In the genomic region with DNA sequence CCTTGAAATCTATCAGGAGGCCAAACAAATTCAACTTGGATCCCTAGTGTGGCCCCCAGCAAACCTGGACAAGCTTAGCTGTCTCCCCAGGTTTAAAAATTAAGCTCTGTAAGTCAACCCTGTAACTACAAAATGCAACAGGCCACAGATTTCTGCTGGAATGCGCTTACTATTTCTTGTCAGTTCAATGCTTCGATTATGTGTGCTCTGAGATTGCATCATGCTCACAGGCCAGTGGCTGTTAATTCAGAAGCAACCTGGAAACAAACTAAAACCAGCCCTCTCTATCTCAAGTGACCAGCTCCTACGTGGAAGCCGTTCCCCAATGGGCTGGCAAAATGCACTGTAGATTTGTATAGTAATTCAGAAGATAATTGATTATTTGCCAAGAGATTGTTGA, we compare ENCODE assay signal across 25 mouse cellular contexts.
DNase-seq lines count a peak whose midpoint lies in the region; ATAC-seq and TF ChIP-seq lines count a peak whose summit lies in the region.
"Had no signal": no experiment of that assay in that cellular context is flagged by ENCODE, and none has a peak within 500 bp of the region (broad histone marks: within the 10 kb centered on the region; RNA-seq: fewer than 3 reads in every experiment).

No protein-coding gene starts in this region.

- H3K4me2 ChIP-seq in kidney, embryonic 14.5 days (replicated peaks; ENCODE audit: low read depth, low read length), result no peak overlapping the region
- no peak overlapping the region for H3K4me2 ChIP-seq in lung, postnatal 0 days (replicated peaks; ENCODE audit: low read depth, low read length)
- H3K4me2 ChIP-seq: embryonic facial prominence, embryonic 12.5 days; embryonic facial prominence, embryonic 15.5 days; forebrain, embryonic 12.5 days; forebrain, embryonic 15.5 days; heart, embryonic 12.5 days; heart, embryonic 15.5 days; hindbrain, embryonic 13.5 days had no signal

- H3K27me3 ChIP-seq in kidney, adult 2 months (replicated peaks; ENCODE audit: control insufficient read depth, insufficient read depth, low read length), result no peaks in the 10 kb centered on the region
- H3K27me3 ChIP-seq in kidney, embryonic 14.5 days (ENCODE audit: control insufficient read depth, insufficient read depth, low read length), result no peaks in the 10 kb centered on the region
- no peaks in the 10 kb centered on the region for H3K27me3 ChIP-seq in lung, postnatal 0 days (replicated peaks; ENCODE audit: insufficient read depth, low read length)
- H3K27me3 ChIP-seq: embryonic facial prominence, embryonic 12.5 days; embryonic facial prominence, embryonic 15.5 days; forebrain, embryonic 12.5 days; forebrain, embryonic 15.5 days; heart, embryonic 12.5 days; heart, embryonic 15.5 days; hindbrain, embryonic 13.5 days had no signal

- ATAC-seq in kidney, embryonic 14.5 days (ENCODE audit: low FRiP score, low TSS enrichment), result no peak
- no peak for ATAC-seq in lung, postnatal 0 days
- ATAC-seq: forebrain, embryonic 15.5 days had no signal

- 0 out of 2 replicates have a peak, but pooled peaks cover 2% of the 10 kb centered on the region for H3K4me1 ChIP-seq in kidney, adult 2 months (ENCODE audit: control insufficient read depth, insufficient read depth, low read length)
- H3K4me1 ChIP-seq in kidney, embryonic 14.5 days (ENCODE audit: control insufficient read depth, insufficient read depth, low read length), result no peaks in the 10 kb centered on the region
- no peaks in the 10 kb centered on the region for H3K4me1 ChIP-seq in lung, postnatal 0 days (ENCODE audit: insufficient read depth, low read depth, low read length)
- H3K4me1 ChIP-seq: embryonic facial prominence, embryonic 12.5 days; embryonic facial prominence, embryonic 15.5 days; forebrain, embryonic 12.5 days; forebrain, embryonic 15.5 days; hindbrain, embryonic 10.5 days had no signal

- no peak for TF ChIP-seq EP300 in lung, postnatal 0 days (IDR thresholded peaks at IDR 0.05)

- no peaks in the 10 kb centered on the region for H3K9me3 ChIP-seq in kidney, embryonic 14.5 days (ENCODE audit: control insufficient read depth, low read length)
- no peaks in the 10 kb centered on the region for H3K9me3 ChIP-seq in lung, postnatal 0 days (ENCODE audit: low read length)
- H3K9me3 ChIP-seq: embryonic facial prominence, embryonic 12.5 days; embryonic facial prominence, embryonic 15.5 days; forebrain, embryonic 12.5 days; forebrain, embryonic 15.5 days; heart, embryonic 12.5 days; heart, embryonic 15.5 days; hindbrain, embryonic 10.5 days; hindbrain, embryonic 13.5 days had no signal

- H3K36me3 ChIP-seq in kidney, adult 2 months (ENCODE audit: control insufficient read depth, insufficient read depth, low read length), result no peaks in the 10 kb centered on the region
- no peaks in the 10 kb centered on the region for H3K36me3 ChIP-seq in kidney, embryonic 14.5 days (ENCODE audit: control insufficient read depth, insufficient read depth, low read length)
- no peaks in the 10 kb centered on the region for H3K36me3 ChIP-seq in lung, postnatal 0 days (ENCODE audit: insufficient read depth, low read length)
- H3K36me3 ChIP-seq: embryonic facial prominence, embryonic 12.5 days; embryonic facial prominence, embryonic 15.5 days; forebrain, embryonic 12.5 days; forebrain, embryonic 15.5 days; heart, embryonic 12.5 days; heart, embryonic 15.5 days; hindbrain, embryonic 10.5 days; hindbrain, embryonic 13.5 days had no signal

- no peak overlapping the region for H3K4me3 ChIP-seq in kidney, adult 2 months (ENCODE audit: insufficient read depth, low read depth, low read length)
- no peak overlapping the region for H3K4me3 ChIP-seq in kidney, embryonic 14.5 days (ENCODE audit: low read length)
- H3K4me3 ChIP-seq in lung, postnatal 0 days (ENCODE audit: low read depth, low read length), result no peak overlapping the region
- H3K4me3 ChIP-seq: embryonic facial prominence, embryonic 12.5 days; embryonic facial prominence, embryonic 15.5 days; forebrain, embryonic 12.5 days; forebrain, embryonic 15.5 days; heart, embryonic 12.5 days; heart, embryonic 15.5 days; hindbrain, embryonic 10.5 days; hindbrain, embryonic 13.5 days had no signal

- no peak overlapping the region for H3K27ac ChIP-seq in kidney, adult 2 months (ENCODE audit: insufficient read depth, low read depth, low read length)
- H3K27ac ChIP-seq in kidney, embryonic 14.5 days (ENCODE audit: low read depth, low read length), result no peak overlapping the region
- H3K27ac ChIP-seq in lung, postnatal 0 days (ENCODE audit: low read length), result no peak overlapping the region
- H3K27ac ChIP-seq: embryonic facial prominence, embryonic 12.5 days; embryonic facial prominence, embryonic 15.5 days; forebrain, embryonic 12.5 days; forebrain, embryonic 15.5 days; heart, embryonic 15.5 days; hindbrain, embryonic 10.5 days had no signal

- H3K9ac ChIP-seq in kidney, embryonic 14.5 days (ENCODE audit: low read depth, low read length), result no peak overlapping the region
- H3K9ac ChIP-seq in lung, postnatal 0 days (replicated peaks; ENCODE audit: low read depth), result no peak overlapping the region
- H3K9ac ChIP-seq: embryonic facial prominence, embryonic 12.5 days; embryonic facial prominence, embryonic 15.5 days; forebrain, embryonic 12.5 days; forebrain, embryonic 15.5 days; heart, embryonic 12.5 days; heart, embryonic 15.5 days; hindbrain, embryonic 13.5 days had no signal

- WGBS in kidney, adult 2 months, result 67% methylated on average over 4 of the region's 4 CpGs
- 82% methylated on average over 4 of the region's 4 CpGs for WGBS in kidney, embryonic 14.5 days
- 61% methylated on average over 4 of the region's 4 CpGs for WGBS in lung, postnatal 0 days

- TF ChIP-seq POLR2A in kidney, adult 2 months (IDR thresholded peaks at IDR 0.05; ENCODE audit: low read depth, low read length), result no peak

- DNase-seq in kidney, adult 2 months, result peak; percentile 9
- DNase-seq in lung, postnatal 36 days, result peak; percentile 10
- no peak for DNase-seq in lung, postnatal 0 days (ENCODE audit: low spot score)
- peak; percentile 8 for DNase-seq in retina, embryonic 14.5 days (ENCODE audit: low spot score)
- no peak for DNase-seq in retina, postnatal 1 day
- DNase-seq in thymus, postnatal 14 days, result no peak
- DNase-seq: adrenal gland, adult 2 months; adrenal gland, postnatal 14 days; cerebellum, adult 11 months; cerebellum, adult 2 months; cerebellum, adult 9-11 months; cerebellum, postnatal 25 days; gastrocnemius, postnatal 25 days; heart, adult 18-20 months; heart, postnatal 10 days; heart, postnatal 36 days had no signal

- TF ChIP-seq CTCF in kidney, adult 2 months (conservative IDR thresholded peaks at IDR 0.05; ENCODE audit: insufficient read depth, insufficient read length, low read depth, low read length), result no peak
- TF ChIP-seq CTCF in lung, postnatal 0 days (IDR thresholded peaks at IDR 0.05), result no peak

Comparison
In these comparisons a context has a peak if more than half of its experiments do, and no peak if none do; other contexts are left out.
1. DNase-seq: peak in kidney, adult 2 months (single experiment), lung, postnatal 36 days (single experiment) and retina, embryonic 14.5 days (single experiment); none in lung, postnatal 0 days (single experiment), retina, postnatal 1 day (single experiment) and thymus, postnatal 14 days (single experiment).